Mouse (Mus musculus): ENCODE measurements around the gene Chpf2. TPM values are rescaled to one million over a fixed set of nuclear protein-coding genes. Genes with fewer than 3 reads are reported as not detected.

Chpf2 gene
- polyA plus RNA-seq, 1 experiment: 48.9 TPM

- no peaks in the 10 kb centered on the region for H3K27me3 ChIP-seq (ENCODE audit: control insufficient read depth, insufficient read depth, low read length)
- H3K27ac ChIP-seq (ENCODE audit: insufficient read depth, low read length): no peak overlapping the region
- WGBS: 2% methylated on average over 15 of the region's 15 CpGs
- TF ChIP-seq CTCF (IDR thresholded peaks at IDR 0.05; ENCODE audit: borderline replicate concordance, insufficient read depth, low read depth, low read length): no peak
- no peak for TF ChIP-seq POLR2A (IDR thresholded peaks at IDR 0.05; ENCODE audit: borderline replicate concordance, insufficient read depth, low read length)
- peak overlapping the region; percentile 52 for H3K4me3 ChIP-seq (replicated peaks; ENCODE audit: insufficient read depth, low read depth, low read length)
- peak; percentile 64 to 72 for DNase-seq
- H3K4me1 ChIP-seq (ENCODE audit: control insufficient read depth, insufficient read depth, low read length): peaks cover 24% of the 10 kb centered on the region
These were observed 11.5 kb downstream of the Chpf2 start for GRCm38 (mm10) chr5:24597901-24598569.

GRCm38 (mm10) chr5:24598570-24599006 lies 12.0 kb downstream of the Chpf2 start:
- 0 out of 2 replicates have a peak, but pooled peaks have one; percentile 18 for TF ChIP-seq CTCF (IDR thresholded peaks at IDR 0.05; ENCODE audit: borderline replicate concordance, insufficient read depth, low read depth, low read length)
- TF ChIP-seq POLR2A (IDR thresholded peaks at IDR 0.05; ENCODE audit: borderline replicate concordance, insufficient read depth, low read length): no peak
- H3K27ac ChIP-seq (ENCODE audit: insufficient read depth, low read length): no peak overlapping the region
- DNase-seq: peak; percentile 47 to 55
- H3K4me1 ChIP-seq (ENCODE audit: control insufficient read depth, insufficient read depth, low read length): peaks cover 27% of the 10 kb centered on the region
- H3K27me3 ChIP-seq (ENCODE audit: control insufficient read depth, insufficient read depth, low read length): no peaks in the 10 kb centered on the region
- peak overlapping the region; percentile 52 for H3K4me3 ChIP-seq (replicated peaks; ENCODE audit: insufficient read depth, low read depth, low read length)
- 2% methylated on average over 40 of the region's 41 CpGs for WGBS

GRCm38 (mm10) chr5:24599137-24599536 lies 12.6 kb downstream of the Chpf2 start:
- Histone ChIP-seq H3K4me3 (replicated peaks; ENCODE audit: insufficient read depth, low read depth, low read length) (no peak overlapping the region), H3K27me3 (ENCODE audit: control insufficient read depth, insufficient read depth, low read length) (no peaks in the 10 kb centered on the region), H3K27ac (ENCODE audit: insufficient read depth, low read length) (no peak overlapping the region), H3K4me1 (ENCODE audit: control insufficient read depth, insufficient read depth, low read length) (peaks cover 32% of the 10 kb centered on the region)
- WGBS: 37% methylated on average over 8 of the region's 8 CpGs
- TF ChIP-seq POLR2A (IDR thresholded peaks at IDR 0.05; ENCODE audit: borderline replicate concordance, insufficient read depth, low read length) (no peak), CTCF (IDR thresholded peaks at IDR 0.05; ENCODE audit: borderline replicate concordance, insufficient read depth, low read depth, low read length) (no peak)
- DNase-seq: no peak

- Histone ChIP-seq H3K4me3 (replicated peaks; ENCODE audit: insufficient read depth, low read depth, low read length) (no peak overlapping the region), H3K27me3 (ENCODE audit: control insufficient read depth, insufficient read depth, low read length) (no peaks in the 10 kb centered on the region), H3K4me1 (ENCODE audit: control insufficient read depth, insufficient read depth, low read length) (peaks cover 32% of the 10 kb centered on the region), H3K27ac (ENCODE audit: insufficient read depth, low read length) (no peak overlapping the region)
- WGBS: 94% methylated on average over 2 of the region's 2 CpGs
- TF ChIP-seq CTCF (IDR thresholded peaks at IDR 0.05; ENCODE audit: borderline replicate concordance, insufficient read depth, low read depth, low read length) (no peak), POLR2A (IDR thresholded peaks at IDR 0.05; ENCODE audit: borderline replicate concordance, insufficient read depth, low read length) (no peak)
- peak in 1 of 2 experiments; percentile 8 for DNase-seq
These were observed 13.7 kb downstream of the Chpf2 start for GRCm38 (mm10) chr5:24600236-24600635.

GRCm38 (mm10) chr5:24601071-24601835 lies 14.7 kb downstream of the Chpf2 start:
- Histone ChIP-seq H3K4me3 (replicated peaks; ENCODE audit: insufficient read depth, low read depth, low read length) (peak overlapping the region; percentile 61), H3K27me3 (ENCODE audit: control insufficient read depth, insufficient read depth, low read length) (no peaks in the 10 kb centered on the region), H3K4me1 (ENCODE audit: control insufficient read depth, insufficient read depth, low read length) (peaks cover 40% of the 10 kb centered on the region), H3K27ac (ENCODE audit: insufficient read depth, low read length) (no peak overlapping the region)
- WGBS: 8% methylated on average over 33 of the region's 33 CpGs
- peak in 1 of 2 experiments; percentile 31 for DNase-seq
- no peak for TF ChIP-seq CTCF (IDR thresholded peaks at IDR 0.05; ENCODE audit: borderline replicate concordance, insufficient read depth, low read depth, low read length)
- TF ChIP-seq POLR2A (IDR thresholded peaks at IDR 0.05; ENCODE audit: borderline replicate concordance, insufficient read depth, low read length): no peak

- peak; percentile 50 to 62 for DNase-seq
- peak overlapping the region; percentile 70 for H3K27ac ChIP-seq (ENCODE audit: insufficient read depth, low read length)
- H3K4me3 ChIP-seq (replicated peaks; ENCODE audit: insufficient read depth, low read depth, low read length): peak overlapping the region; percentile 61
- no peaks in the 10 kb centered on the region for H3K27me3 ChIP-seq (ENCODE audit: control insufficient read depth, insufficient read depth, low read length)
- 2% methylated on average over 73 of the region's 73 CpGs for WGBS
- TF ChIP-seq POLR2A (IDR thresholded peaks at IDR 0.05; ENCODE audit: borderline replicate concordance, insufficient read depth, low read length) (no peak), CTCF (IDR thresholded peaks at IDR 0.05; ENCODE audit: borderline replicate concordance, insufficient read depth, low read depth, low read length) (no peak)
- peaks cover 31% of the 10 kb centered on the region for H3K4me1 ChIP-seq (ENCODE audit: control insufficient read depth, insufficient read depth, low read length)
These were observed 15.6 kb downstream of the Chpf2 start for GRCm38 (mm10) chr5:24601911-24602750.

- DNase-seq: peak; percentile 70 to 76
- Histone ChIP-seq H3K4me3 (replicated peaks; ENCODE audit: insufficient read depth, low read depth, low read length) (peak overlapping the region; percentile 61), H3K27ac (ENCODE audit: insufficient read depth, low read length) (peak overlapping the region; percentile 70), H3K4me1 (ENCODE audit: control insufficient read depth, insufficient read depth, low read length) (peaks cover 29% of the 10 kb centered on the region), H3K27me3 (ENCODE audit: control insufficient read depth, insufficient read depth, low read length) (no peaks in the 10 kb centered on the region)
- TF ChIP-seq POLR2A (IDR thresholded peaks at IDR 0.05; ENCODE audit: borderline replicate concordance, insufficient read depth, low read length) (peak; percentile 49; the same call in 1 of the 2 replicates), CTCF (IDR thresholded peaks at IDR 0.05; ENCODE audit: borderline replicate concordance, insufficient read depth, low read depth, low read length) (no peak)
- 29% methylated on average over 16 of the region's 16 CpGs for WGBS
These were observed 16.3 kb downstream of the Chpf2 start for GRCm38 (mm10) chr5:24602751-24603343.

Data from cerebellum, adult 2 months (tissue).